Mouse (Mus musculus) heart, postnatal 0 days (tissue): Measurements from ENCODE around the gene Dach1.

Source experiments
- CTCF ChIP-seq: IDR thresholded peaks from 2 replicates; pipeline ENCODE4 v1.5.1; 2016; ENCODE audit warnings: antibody characterized with exemption, control low read depth, low read depth
- EP300 ChIP-seq: IDR thresholded peaks from 2 replicates; pipeline ENCODE4 v1.6.1; 2016; ENCODE audit warnings: antibody characterized with exemption, low read depth

- TF ChIP-seq CTCF (no peak), EP300 (no peak)
Observed at GRCm38 (mm10) chr14:97944643-97945268, 224.8 kb downstream of the Dach1 start.
